Mouse (Mus musculus) MEL (cell line): ENCODE results near the gene Spout1.

ENCODE experiments used
- CTCF ChIP-seq, 3 experiments: IDR thresholded peaks in 2 of 3; conservative IDR thresholded peaks in 1 of 3; 2 replicates each; pipeline ENCODE4 v1.5.1; 2011 to 2012; ENCODE audit warnings: low read length in 3 of 3, low read depth in 2 of 3, mild to moderate bottlenecking in 2 of 3, improper control_type of control experiment in 1 of 3, inconsistent platforms in 1 of 3, mixed read lengths in 1 of 3, moderate library complexity in 1 of 3; ENCODE audit not compliant: control insufficient read depth in 1 of 3, insufficient read depth in 1 of 3, poor library complexity in 1 of 3, severe bottlenecking in 1 of 3
- E2F4 ChIP-seq: IDR thresholded peaks from 2 replicates; pipeline ENCODE4 v1.6.1; 2011; ENCODE audit warnings: low read depth, low read length, improper control_type of control experiment, borderline replicate concordance
- MAFK ChIP-seq: IDR thresholded peaks from 2 replicates; pipeline ENCODE4 v1.6.1; 2011; ENCODE audit warnings: low read depth, mild to moderate bottlenecking, low read length, improper control_type of control experiment, borderline replicate concordance
- USF2 ChIP-seq, 2 experiments: IDR thresholded peaks; 2 replicates each; pipeline ENCODE4 v1.6.1; 2011 to 2012; ENCODE audit warnings: improper control_type of control experiment in 2 of 2, low read length in 2 of 2, borderline replicate concordance in 1 of 2, inconsistent platforms in 1 of 2, low read depth in 1 of 2, mild to moderate bottlenecking in 1 of 2; ENCODE audit not compliant: insufficient read depth in 1 of 2
- ZNF384 ChIP-seq: IDR thresholded peaks from 2 replicates; pipeline ENCODE4 v1.6.1; 2012; ENCODE audit warnings: low read depth, mild to moderate bottlenecking, inconsistent platforms, low read length, improper control_type of control experiment

GRCm38 (mm10) chr2:30128789-30129188 is 49.5 kb downstream of the Spout1 start:
- TF ChIP-seq CTCF (IDR thresholded peaks at IDR 0.05 in 2 of 3, conservative IDR thresholded peaks at IDR 0.05 in 1 of 3; ENCODE audit: control insufficient read depth in 1 of 3, insufficient read depth in 1 of 3, low read depth in 2 of 3, low read length in 3 of 3, poor library complexity in 1 of 3, severe bottlenecking in 1 of 3): peak; percentile 41 to 89 (median 50)
- TF ChIP-seq USF2 (IDR thresholded peaks at IDR 0.05; ENCODE audit: borderline replicate concordance in 1 of 2, insufficient read depth in 1 of 2, low read depth in 1 of 2, low read length in 2 of 2): no peak
- no peak for TF ChIP-seq MAFK
- TF ChIP-seq ZNF384: peak; percentile 79
- TF ChIP-seq E2F4: no peak
